Mouse (Mus musculus): ENCODE data around the gene Ccdc3.

Gene Ccdc3

GRCm38 (mm10) chr2:5249199-5249598 lies 111.6 kb downstream of the Ccdc3 start:
- CTCF ChIA-PET = interaction anchor here in 1 of 4 experiments (0.6 kb wide), 1 partner anchor 495 kb away, joined by 5 read pairs; no protein-coding TSS in a partner anchor
- POLR2A ChIA-PET = interaction anchor here in 1 of 4 experiments (0.8 to 1.7 kb wide), 3 partner anchors 28 to 111 kb away, joined by 3 to 4 read pairs (median 3); no protein-coding TSS in a partner anchor

- POLR2A ChIA-PET = interaction anchor here in 1 of 4 experiments (1.4 to 1.7 kb wide), 2 partner anchors 39 to 111 kb away, joined by 3 to 4 read pairs; no protein-coding TSS in a partner anchor
- CTCF ChIA-PET = interaction anchor here in 3 of 4 experiments (0.6 to 0.8 kb wide), 3 partner anchors 87 to 1000 kb away, joined by 3 to 8 read pairs (median 3); no protein-coding TSS in a partner anchor
Observed at GRCm38 (mm10) chr2:5249969-5250368, 112.4 kb downstream of the Ccdc3 start.

GRCm38 (mm10) chr2:5258250-5258649 lies 120.7 kb downstream of the Ccdc3 start:
- CTCF ChIA-PET = no interaction called here
- POLR2A ChIA-PET = interaction anchor here in 1 of 4 experiments (0.6 kb wide), 1 partner anchor 458 kb away, joined by 3 read pairs; no protein-coding TSS in a partner anchor

GRCm38 (mm10) chr2:5262279-5262678 lies 124.7 kb downstream of the Ccdc3 start:
- ChIA-PET POLR2A (interaction anchor here in 1 of 4 experiments (0.6 kb wide), 1 partner anchor 183 kb away, joined by 4 read pairs; no protein-coding TSS in a partner anchor), CTCF (no interaction called here)

GRCm38 (mm10) chr2:5267980-5268379 lies 130.4 kb downstream of the Ccdc3 start:
- ChIA-PET POLR2A (interaction anchor here in 2 of 4 experiments (0.6 kb wide), 2 partner anchors 9 to 729 kb away, joined by 3 read pairs; no protein-coding TSS in a partner anchor), CTCF (no interaction called here)

Data from embryonic stem cell, embryonic (primary cell).